Mouse (Mus musculus) cerebellum, adult 11-12 months (tissue): Measurements from ENCODE around the gene AA792892.
"Not testable (repeated sequence)": the region's sequence is repeated elsewhere in the genome, so short reads cannot be mapped to it uniquely, and the experiment has no call there.

ENCODE experiments used
- DNase-seq: peaks from one replicate; pipeline ENCODE4 v3.0.0; 2022

AA792892 gene

GRCm38 (mm10) chr5:94339449-94339848, at the start of gene AA792892:
Gene AA792892, plus strand, starts transcription at chr5:94339749.
- DNase-seq = not testable (repeated sequence)

DNA sequence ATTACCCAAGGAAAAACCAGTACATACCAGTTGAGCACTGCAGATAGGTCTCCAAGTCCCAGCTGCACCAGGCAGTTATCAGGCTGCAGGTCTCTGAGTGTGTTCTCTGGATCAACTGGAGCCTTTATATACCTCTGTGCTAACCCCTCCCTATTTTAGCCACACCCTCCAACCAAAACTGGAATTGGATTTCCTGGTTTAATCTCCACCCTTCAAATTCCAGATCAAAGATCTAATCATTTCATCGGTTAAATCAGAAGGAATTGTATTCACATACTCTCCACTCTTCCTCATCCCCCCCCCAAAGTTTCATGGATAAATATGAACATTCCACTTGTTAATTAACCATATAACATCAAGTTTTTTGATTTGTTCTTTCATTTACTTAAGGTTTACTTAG, 32.9 kb upstream of the AA792892 start, which contains the start of gene A430089I19Rik:
Gene A430089I19Rik (minus strand): TSS at position 101 of the 400 bp plus-strand sequence.
- DNase-seq = not testable (repeated sequence)

GRCm38 (mm10) chr5:94314135-94314534, 25.4 kb upstream of the AA792892 start, which contains the start of gene Gm6502:
Gene Gm6502, plus strand, starts transcription at chr5:94314435.
- DNase-seq = not testable (repeated sequence)
